Mouse (Mus musculus) layer of hippocampus, adult 2 months (tissue): ENCODE measurements around the gene Fkbpl. TPM values are rescaled to one million over a fixed set of nuclear protein-coding genes. Genes with fewer than 3 reads are reported as not detected.

Source experiments
- DNase-seq, 2 experiments: peaks; one replicate each; pipeline ENCODE4 v3.0.0; 2022; ENCODE audit warnings: low spot score in 2 of 2
- H3K27ac ChIP-seq: fragments of 200-600 bp; 2 replicates; pipeline ENCODE4 v1.8.1; 2022
- H3K4me3 ChIP-seq: fragments of 200-600 bp; 2 replicates; pipeline ENCODE4 v1.8.1; 2022; ENCODE audit warnings: mild to moderate bottlenecking
- CTCF ChIP-seq: fragments of 200-600 bp; conservative IDR thresholded peaks from 2 replicates; pipeline ENCODE4 v1.8.1; 2022; ENCODE audit warnings: antibody characterized with exemption, mild to moderate bottlenecking, moderate library complexity
- total RNA-seq, 2 experiments: library from RNA; stranded (reverse); gene quantifications; 2 replicates each; pipeline ENCODE4 v1.2.3; 2021

Fkbpl gene
- total RNA-seq, 2 experiments from 2014 or later, result 16.2 to 18.8 TPM

DNA sequence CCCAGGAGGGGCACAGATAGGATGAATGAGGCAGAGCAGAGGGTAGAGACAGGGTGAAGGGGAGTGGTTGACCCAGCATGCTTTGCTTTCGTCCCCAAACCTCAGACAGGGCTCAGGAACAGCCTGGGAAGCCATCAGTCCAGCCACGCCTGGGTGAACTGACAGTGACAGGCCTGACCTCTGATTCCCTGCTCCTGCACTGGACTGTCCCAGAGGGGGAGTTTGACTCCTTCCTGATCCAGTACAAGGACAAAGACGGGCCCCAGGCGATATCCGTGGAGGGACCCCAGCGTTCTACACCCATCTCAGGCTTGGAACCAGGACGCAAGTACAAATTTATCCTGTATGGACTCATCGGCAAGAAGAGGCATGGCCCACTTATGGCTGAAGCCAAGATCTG, 38.6 kb downstream of the Fkbpl start:
- DNase-seq, result no peak
- H3K4me3 ChIP-seq, result no peak overlapping the region
- no peak overlapping the region for H3K27ac ChIP-seq
- TF ChIP-seq CTCF, result no peak

DNA sequence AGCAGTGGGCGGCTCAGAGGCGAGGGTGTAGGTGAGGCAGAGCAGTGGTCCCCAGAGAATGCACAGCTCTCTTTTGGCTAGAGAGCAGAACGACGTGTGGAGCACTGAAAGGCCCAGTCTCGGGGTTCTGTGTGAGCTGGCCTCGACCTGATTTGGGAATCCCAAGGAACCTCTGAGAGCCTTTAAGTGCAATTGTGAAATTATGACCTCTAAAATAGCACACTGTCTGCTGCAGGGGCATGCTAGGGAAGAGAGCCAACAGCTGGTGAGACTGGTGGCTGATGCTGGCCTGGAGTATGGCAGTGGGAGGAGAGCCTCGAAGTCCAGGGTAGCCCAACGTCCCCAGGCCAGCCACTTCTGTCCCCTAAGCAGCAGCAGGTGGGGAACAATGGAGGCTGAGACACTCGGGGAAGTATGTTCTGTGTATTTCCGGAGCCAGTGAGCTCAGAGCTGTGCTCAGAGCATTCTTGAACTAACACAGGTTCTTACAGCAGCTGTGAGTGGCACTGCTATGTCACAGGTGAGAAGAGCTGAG, 39.2 kb downstream of the Fkbpl start:
- no peak for DNase-seq
- Histone ChIP-seq H3K27ac (no peak overlapping the region), H3K4me3 (no peak overlapping the region)
- TF ChIP-seq CTCF, result no peak

DNA sequence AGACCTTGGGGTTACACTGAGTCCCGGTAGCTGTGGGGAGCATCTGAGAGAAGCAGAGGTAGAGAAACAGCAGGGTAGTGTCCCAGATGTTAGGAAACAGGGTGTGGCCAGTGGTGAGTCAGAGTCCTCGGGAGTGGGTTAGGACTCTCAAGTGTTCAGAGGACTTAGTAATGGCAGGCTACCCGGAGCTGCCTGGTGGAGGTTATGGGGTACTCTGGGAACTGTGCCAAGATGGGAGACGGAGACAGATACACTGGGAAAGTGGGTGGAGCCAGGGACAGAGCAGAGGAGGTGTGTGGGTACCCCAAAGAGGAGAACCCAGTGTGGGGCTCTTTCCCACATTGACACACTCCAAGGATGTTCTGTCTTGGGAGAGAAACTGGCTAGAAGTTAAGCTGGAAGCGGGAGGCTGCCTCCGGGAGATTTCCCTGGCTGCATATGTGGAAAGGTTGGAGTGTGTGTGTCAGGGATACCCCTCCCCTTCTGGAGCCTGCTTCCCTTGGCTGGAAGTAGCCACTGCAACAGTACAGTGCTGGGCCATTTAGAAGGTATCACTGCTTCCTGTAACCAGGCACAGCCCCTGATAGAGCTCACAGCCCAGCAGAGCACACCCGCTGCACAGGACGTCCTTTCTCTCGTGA, 39.8 kb downstream of the Fkbpl start:
- no peak for TF ChIP-seq CTCF
- Histone ChIP-seq H3K27ac (no peak overlapping the region), H3K4me3 (no peak overlapping the region)
- DNase-seq, result no peak

DNA sequence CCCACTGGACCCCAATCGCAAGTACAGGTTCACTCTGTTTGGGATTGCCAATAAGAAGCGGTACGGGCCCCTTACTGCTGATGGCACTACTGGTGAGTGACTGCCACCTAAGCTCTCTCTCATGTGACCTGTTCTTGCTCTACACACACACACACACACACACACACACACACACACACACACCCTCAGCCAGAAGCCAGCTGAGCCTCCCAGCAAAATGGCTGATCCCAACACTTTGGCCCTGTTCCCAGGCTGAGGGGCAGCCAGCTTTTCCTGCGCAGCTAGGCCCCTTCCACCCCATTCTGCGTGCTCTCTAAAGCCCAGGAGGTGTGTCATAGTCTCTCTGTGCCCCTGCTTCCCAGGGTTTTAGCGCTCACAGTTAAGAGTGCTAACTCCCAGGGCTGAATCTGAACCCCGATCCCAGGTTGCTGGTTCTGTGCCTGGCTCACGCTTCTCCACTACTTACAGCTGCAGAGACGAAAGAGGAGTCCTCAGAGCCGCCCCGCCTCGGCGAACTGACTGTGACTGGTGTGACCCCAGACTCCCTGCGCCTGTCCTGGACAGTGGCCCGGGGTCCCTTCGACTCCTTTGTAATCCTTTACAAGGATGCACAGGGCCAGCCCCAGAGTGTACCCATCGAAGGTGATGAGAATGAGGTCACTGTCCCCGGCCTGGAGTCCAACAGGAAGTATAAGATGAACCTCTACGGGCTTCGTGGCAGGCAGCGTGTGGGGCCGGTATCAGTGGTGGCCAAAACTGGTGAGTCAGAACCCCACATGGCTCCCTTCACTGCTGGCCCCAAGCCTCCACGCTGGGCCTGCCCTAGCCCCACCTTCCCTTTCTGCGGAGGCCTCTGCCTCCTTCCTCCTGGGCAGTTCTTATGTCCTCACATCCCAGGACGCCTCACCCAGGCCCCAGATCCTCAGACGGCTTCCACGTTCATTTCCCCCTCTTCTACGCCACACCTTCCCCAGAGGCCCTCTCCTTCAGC, 40.9 kb downstream of the Fkbpl start:
- TF ChIP-seq CTCF, result no peak
- no peak for DNase-seq

DNA sequence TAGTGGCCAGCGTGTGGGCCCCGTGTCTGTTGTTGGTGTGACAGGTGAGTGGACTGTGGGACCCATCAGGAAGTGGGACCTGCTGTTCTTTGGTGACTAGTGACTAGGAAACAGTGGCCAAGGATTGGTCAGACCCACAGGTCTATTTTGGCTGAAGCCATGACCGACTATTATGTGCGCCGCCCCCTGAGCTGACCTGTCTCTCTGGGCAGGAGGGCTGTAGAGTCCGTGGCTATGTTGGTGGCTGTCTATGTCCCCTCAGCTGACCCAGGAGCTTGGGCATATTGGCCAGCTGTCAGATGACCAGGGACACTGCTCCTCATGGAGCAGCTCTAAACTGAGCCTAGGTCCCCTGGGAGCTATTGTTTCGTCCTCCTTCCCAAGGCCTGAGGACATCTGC, 44.3 kb downstream of the Fkbpl start:
- no peak overlapping the region for H3K4me3 ChIP-seq
- no peak for TF ChIP-seq CTCF
- DNase-seq, result no peak
- H3K27ac ChIP-seq, result no peak overlapping the region

More for the DNA sequence above, 40.9 kb downstream of the Fkbpl start:
- H3K4me3 ChIP-seq, result no peak overlapping the region
- no peak overlapping the region for H3K27ac ChIP-seq

DNA sequence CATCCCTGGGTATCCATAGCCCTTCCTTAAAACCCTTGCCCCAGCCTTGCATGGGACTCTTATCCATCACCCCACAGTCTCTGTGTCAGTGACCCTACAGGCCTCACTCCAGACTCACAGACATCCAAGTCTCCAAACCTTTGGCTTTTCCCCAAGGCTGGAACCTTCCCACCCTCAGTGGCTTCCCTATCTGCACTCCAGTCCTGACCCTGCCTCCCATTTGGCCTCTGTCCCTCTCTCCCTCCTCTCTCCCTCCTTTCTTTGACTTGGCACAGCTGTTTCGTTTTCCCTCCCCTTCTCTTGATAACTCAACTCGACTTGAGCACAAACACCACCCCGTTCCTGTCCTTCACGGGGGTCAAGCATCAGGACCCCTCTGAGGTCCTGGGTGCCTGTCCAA, 45.9 kb downstream of the Fkbpl start:
- no peak overlapping the region for H3K27ac ChIP-seq
- no peak overlapping the region for H3K4me3 ChIP-seq
- TF ChIP-seq CTCF, result no peak
- no peak for DNase-seq

DNA sequence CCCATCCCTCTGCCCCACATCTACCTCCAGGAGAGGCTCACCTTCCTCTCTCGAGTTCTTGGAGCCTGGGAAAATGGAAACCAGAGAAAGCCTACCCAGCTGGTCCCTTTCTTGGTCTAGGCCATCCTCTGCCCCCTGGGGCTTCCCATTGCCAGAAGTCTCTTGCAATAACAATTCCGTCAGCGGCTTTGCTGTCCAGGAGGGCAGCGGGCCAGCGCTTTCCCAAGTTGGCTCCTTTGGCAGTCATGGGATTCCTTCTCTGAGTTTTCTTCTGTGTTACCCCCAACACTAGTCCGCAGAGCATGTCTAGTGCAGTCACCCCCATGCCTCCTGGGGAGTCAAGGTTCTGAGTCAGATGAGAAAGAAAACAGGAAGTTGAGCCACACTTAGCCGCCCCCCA, 48.3 kb downstream of the Fkbpl start:
- Histone ChIP-seq H3K4me3 (no peak overlapping the region), H3K27ac (no peak overlapping the region)
- no peak for TF ChIP-seq CTCF
- DNase-seq, result no peak

Other genes with a start within 250 kb of the Fkbpl start
- 1 to 10 TPM; 4.1 to 7.2 TPM for gene BC051142, start 245.9 kb upstream of the Fkbpl start, total RNA-seq
- gene Btnl4, start 167.4 kb upstream of the Fkbpl start, total RNA-seq, result not detected
- not detected for gene Btnl6, start 127.4 kb upstream of the Fkbpl start, total RNA-seq
- gene Notch4, start 80.5 kb upstream of the Fkbpl start, total RNA-seq, result 10 to 100 TPM; 11.0 to 15.9 TPM
- 1 to 10 TPM; 2.4 to 2.5 TPM for gene Gpsm3, start 55.0 kb upstream of the Fkbpl start, total RNA-seq
- 10 to 100 TPM; 66.9 to 69.5 TPM for gene Pbx2, start 53.5 kb upstream of the Fkbpl start, total RNA-seq
- under 1 TPM; 0.79 to 0.83 TPM for gene Ager, start 46.9 kb upstream of the Fkbpl start, total RNA-seq
- gene Rnf5, start 41.1 kb upstream of the Fkbpl start, total RNA-seq, result 10 to 100 TPM; 72.1 to 80.3 TPM
- gene Agpat1, start 40.5 kb upstream of the Fkbpl start, total RNA-seq, result 100 to 1,000 TPM; 153 to 160 TPM
- 1 to 10 TPM; 1.7 to 2.4 TPM for gene Egfl8, start 28.8 kb upstream of the Fkbpl start, total RNA-seq
- 10 to 100 TPM; 46.8 to 55.8 TPM for gene Ppt2, start 16.3 kb upstream of the Fkbpl start, total RNA-seq
- gene Prrt1, start 15.2 kb upstream of the Fkbpl start, total RNA-seq, result 100 to 1,000 TPM; 276 to 305 TPM
- gene Atf6b, start 2.4 kb downstream of the Fkbpl start, total RNA-seq, result 10 to 100 TPM; 92.0 to 93.2 TPM
- 10 to 100 TPM; 10.9 to 11.0 TPM for gene Tnxb, start 25.8 kb downstream of the Fkbpl start, total RNA-seq
- 10 to 100 TPM; 27.2 to 28.7 TPM for gene C4b, start 99.1 kb downstream of the Fkbpl start, total RNA-seq
- under 1 TPM in 1 of 2 experiments, not detected in 1; 0.42 TPM for gene Cyp21a1, start 159.8 kb downstream of the Fkbpl start, total RNA-seq
- gene Stk19, start 192.2 kb downstream of the Fkbpl start, total RNA-seq, result 10 to 100 TPM; 55.5 to 61.3 TPM
- 10 to 100 TPM; 39.7 to 42.3 TPM for gene Dxo, start 192.3 kb downstream of the Fkbpl start, total RNA-seq
- 10 to 100 TPM; 75.1 to 78.3 TPM for gene Skiv2l, start 205.4 kb downstream of the Fkbpl start, total RNA-seq
- gene Nelfe, start 205.6 kb downstream of the Fkbpl start, total RNA-seq, result 10 to 100 TPM; 34.9 to 38.1 TPM
- not detected for gene Cfb, start 217.8 kb downstream of the Fkbpl start, total RNA-seq
- 1 to 10 TPM; 7.5 to 9.0 TPM for gene Zbtb12, start 234.7 kb downstream of the Fkbpl start, total RNA-seq
- gene Gm20547, start 237.3 kb downstream of the Fkbpl start, total RNA-seq, result not detected